Mouse (Mus musculus) lung, embryonic 14.5 days (tissue): ENCODE measurements around the gene Ddt. TPM values are rescaled to one million over a fixed set of nuclear protein-coding genes. Genes with fewer than 3 reads are reported as not detected.

Experiments used
- ATAC-seq: fragments of 200-750 bp; cut with Nextera tagmentation; 2 replicates; pipeline ENCODE4 v1.8.0; 2017; ENCODE audit warnings: mild to moderate bottlenecking, moderate TSS enrichment, moderate library complexity; ENCODE audit not compliant: insufficient read depth
- DNase-seq: peaks from one replicate; pipeline ENCODE4 v3.0.0-alpha.2; 2015
- H3K27ac ChIP-seq: fragments of 300-500 bp; sonication (generic); 2 replicates; pipeline ENCODE4 v1.5.1; 2014; ENCODE audit warnings: low read depth, mild to moderate bottlenecking, moderate library complexity
- H3K27me3 ChIP-seq: fragments of 300-500 bp; sonication (generic); 2 replicates; pipeline ENCODE4 v1.6.1; 2014; ENCODE audit warnings: low read length, control low read depth; ENCODE audit not compliant: insufficient read depth
- H3K36me3 ChIP-seq: fragments of 300-500 bp; sonication (generic); 2 replicates; pipeline ENCODE4 v1.6.1; 2014; ENCODE audit warnings: control low read depth; ENCODE audit not compliant: insufficient read depth
- H3K4me1 ChIP-seq: fragments of 300-500 bp; sonication (generic); 2 replicates; pipeline ENCODE4 v1.6.1; 2014; ENCODE audit warnings: antibody characterized with exemption, control low read depth; ENCODE audit not compliant: insufficient read depth
- H3K4me2 ChIP-seq: fragments of 300-500 bp; sonication (generic); 2 replicates; pipeline ENCODE4 v1.6.1; 2014; ENCODE audit warnings: mild to moderate bottlenecking
- H3K4me3 ChIP-seq: fragments of 300-500 bp; sonication (generic); 2 replicates; pipeline ENCODE4 v1.5.1; 2014; ENCODE audit warnings: low read depth, low read length
- H3K9ac ChIP-seq: fragments of 300-500 bp; sonication (generic); 2 replicates; pipeline ENCODE4 v1.6.1; 2014
- H3K9me3 ChIP-seq: fragments of 300-500 bp; sonication (generic); 2 replicates; pipeline ENCODE4 v1.6.1; 2016; ENCODE audit warnings: low read depth, low read length, control low read depth
- CTCF ChIP-seq: IDR thresholded peaks from 2 replicates; pipeline ENCODE4 v1.5.1; 2016; ENCODE audit warnings: antibody characterized with exemption, low read depth
- WGBS: fragments of 180-500 bp; shearing (Covaris S2); extraction: QIAGEN DNeasy Blood & Tissue Kit; methylation state at CpG from one replicate; pipeline ENCODE4 v1.1.7; 2014; 5-methylcytosine and 5-hydroxymethylcytosine counted together
- polyA plus RNA-seq: library from polyadenylated mRNA; unstranded; fragments of >200 nt; fragmentation: Nextera tagmentation; extraction: Ambion mirVana; gene quantifications from 2 replicates; pipeline ENCODE4 v1.2.1, GENCODE M21; 2014

The Ddt gene
- polyA plus RNA-seq, 1 experiment from 2014 or later, result 61.6 TPM

GRCm38 (mm10) chr10:75766856-75767255, 6.4 kb downstream of the Ddt start:
- Histone ChIP-seq H3K4me2 (no peak overlapping the region), H3K4me3 (no peak overlapping the region), H3K4me1 (0 out of 2 replicates have a peak, but pooled peaks cover 5% of the 10 kb centered on the region), H3K36me3 (peaks cover 1% of the 10 kb centered on the region; the same call in 1 of the 2 replicates), H3K27me3 (no peaks in the 10 kb centered on the region), H3K27ac (no peak overlapping the region), H3K9me3 (no peaks in the 10 kb centered on the region), H3K9ac (no peak overlapping the region)
- no peak for TF ChIP-seq CTCF
- WGBS, result 81% methylated on average over 6 of the region's 6 CpGs
- DNase-seq (no peak), ATAC-seq (no peak)

GRCm38 (mm10) chr10:75764519-75765473, 8.4 kb downstream of the Ddt start:
- ATAC-seq (peak; percentile 45), DNase-seq (peak; percentile 93)
- peak; percentile 81 for TF ChIP-seq CTCF
- Histone ChIP-seq H3K27me3 (no peaks in the 10 kb centered on the region), H3K27ac (peak overlapping the region; percentile 43; the same call in 1 of the 2 replicates), H3K4me1 (0 out of 2 replicates have a peak, but pooled peaks cover 5% of the 10 kb centered on the region), H3K36me3 (peaks cover 9% of the 10 kb centered on the region; the same call in 1 of the 2 replicates), H3K4me2 (peak overlapping the region; percentile 89), H3K9me3 (no peaks in the 10 kb centered on the region), H3K4me3 (peak overlapping the region; percentile 85), H3K9ac (peak overlapping the region; percentile 82)
- WGBS, result 1% methylated on average over 27 of the region's 27 CpGs

- Histone ChIP-seq H3K4me2 (peak within 1 kb of the TSS; percentile 89), H3K27ac (peak within 1 kb of the TSS; percentile 43; the same call in 1 of the 2 replicates), H3K9ac (peak within 1 kb of the TSS; percentile 82), H3K27me3 (no peaks in the 10 kb centered on the region), H3K9me3 (no peaks in the 10 kb centered on the region), H3K4me3 (peak within 1 kb of the TSS; percentile 85), H3K4me1 (0 out of 2 replicates have a peak, but pooled peaks cover 5% of the 10 kb centered on the region), H3K36me3 (peaks cover 9% of the 10 kb centered on the region; the same call in 1 of the 2 replicates)
- TF ChIP-seq CTCF, result no peak
- peak; percentile 99 for ATAC-seq
- peak; percentile 100 for DNase-seq
- WGBS, result under 1% methylated on average over 61 of the region's 61 CpGs
These were observed 9.3 kb downstream of the Ddt start, which contains the start of gene Cabin1 for GRCm38 (mm10) chr10:75763682-75764518. Gene Cabin1, minus strand, starts transcription at chr10:75764341.

- Histone ChIP-seq H3K4me1 (0 out of 2 replicates have a peak, but pooled peaks cover 5% of the 10 kb centered on the region), H3K27me3 (no peaks in the 10 kb centered on the region), H3K4me2 (peak overlapping the region; percentile 24), H3K27ac (no peak overlapping the region), H3K4me3 (peak overlapping the region; percentile 6; the same call in 1 of the 2 replicates), H3K9me3 (no peaks in the 10 kb centered on the region), H3K9ac (no peak overlapping the region), H3K36me3 (peaks cover 9% of the 10 kb centered on the region; the same call in 1 of the 2 replicates)
- no peak for DNase-seq
- no peak for TF ChIP-seq CTCF
- no peak for ATAC-seq
- 88% methylated on average over 3 of the region's 3 CpGs for WGBS
These were observed 10.8 kb downstream of the Ddt start for GRCm38 (mm10) chr10:75762413-75762812.

GRCm38 (mm10) chr10:75760311-75760710, 12.9 kb downstream of the Ddt start:
- TF ChIP-seq CTCF, result 0 out of 2 replicates have a peak, but pooled peaks have one; percentile 22
- WGBS, result 98% methylated on average over 3 of the region's 3 CpGs
- 0 out of 2 replicates have a peak, but pooled peaks cover 5% of the 10 kb centered on the region for H3K4me1 ChIP-seq
- no peak overlapping the region for H3K4me3 ChIP-seq
- no peak overlapping the region for H3K9ac ChIP-seq
- DNase-seq (no peak), ATAC-seq (no peak)
- no peak overlapping the region for H3K27ac ChIP-seq
- H3K27me3 ChIP-seq, result no peaks in the 10 kb centered on the region
- H3K4me2 ChIP-seq, result no peak overlapping the region
- H3K9me3 ChIP-seq, result no peaks in the 10 kb centered on the region
- peaks cover 13% of the 10 kb centered on the region; the same call in 1 of the 2 replicates for H3K36me3 ChIP-seq

GRCm38 (mm10) chr10:75756719-75757118, 16.5 kb downstream of the Ddt start:
- Histone ChIP-seq H3K9ac (no peak overlapping the region), H3K4me3 (no peak overlapping the region), H3K9me3 (no peaks in the 10 kb centered on the region), H3K27ac (no peak overlapping the region), H3K27me3 (no peaks in the 10 kb centered on the region), H3K4me1 (no peaks in the 10 kb centered on the region), H3K4me2 (no peak overlapping the region), H3K36me3 (peaks cover 44% of the 10 kb centered on the region)
- ATAC-seq (no peak), DNase-seq (no peak)
- no peak for TF ChIP-seq CTCF
- WGBS, result 91% methylated on average over 11 of the region's 11 CpGs
